Mouse (Mus musculus): ENCODE data around the gene Sds.
A peak's percentile ranks its signal among the peaks of the same experiment; 100 is the strongest.

Gene Sds

DNA sequence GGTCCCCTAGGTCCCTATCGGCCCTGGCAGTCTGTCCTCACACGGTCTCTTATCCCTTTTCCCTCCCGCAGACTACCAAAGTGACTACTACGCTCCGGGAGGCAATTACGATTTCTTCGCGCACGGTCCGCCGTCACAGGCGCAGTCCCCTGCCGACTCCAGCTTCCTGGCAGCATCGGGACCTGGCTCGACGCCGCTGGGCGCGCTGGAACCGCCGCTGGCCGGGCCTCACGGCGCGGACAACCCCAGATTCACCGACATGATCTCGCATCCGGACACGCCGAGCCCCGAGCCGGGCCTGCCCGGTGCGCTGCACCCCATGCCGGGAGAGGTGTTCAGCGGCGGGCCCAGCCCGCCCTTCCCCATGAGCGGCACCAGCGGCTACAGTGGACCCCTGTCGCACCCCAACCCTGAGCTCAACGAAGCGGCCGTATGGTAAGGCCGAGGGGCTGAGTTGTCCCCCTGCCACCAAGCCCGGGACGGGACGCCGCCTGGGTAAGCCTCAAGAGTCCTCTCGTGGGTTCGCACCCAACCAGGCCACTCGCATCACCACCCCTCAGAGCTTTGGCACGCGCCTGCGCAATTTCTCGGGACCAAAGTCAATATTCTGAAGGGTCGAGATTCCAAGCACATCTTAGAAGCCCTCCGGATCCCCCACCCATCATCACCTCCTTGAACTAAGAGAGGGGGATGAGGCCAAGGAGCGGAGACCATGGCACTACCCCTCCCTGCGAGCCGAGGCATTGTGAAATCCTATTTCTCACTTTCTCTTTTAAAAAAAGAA lies 36.2 kb upstream of the Sds start:
- no peak for DNase-seq (ENCODE audit: low read depth in 2 of 2, low spot score in 2 of 2)

DNA sequence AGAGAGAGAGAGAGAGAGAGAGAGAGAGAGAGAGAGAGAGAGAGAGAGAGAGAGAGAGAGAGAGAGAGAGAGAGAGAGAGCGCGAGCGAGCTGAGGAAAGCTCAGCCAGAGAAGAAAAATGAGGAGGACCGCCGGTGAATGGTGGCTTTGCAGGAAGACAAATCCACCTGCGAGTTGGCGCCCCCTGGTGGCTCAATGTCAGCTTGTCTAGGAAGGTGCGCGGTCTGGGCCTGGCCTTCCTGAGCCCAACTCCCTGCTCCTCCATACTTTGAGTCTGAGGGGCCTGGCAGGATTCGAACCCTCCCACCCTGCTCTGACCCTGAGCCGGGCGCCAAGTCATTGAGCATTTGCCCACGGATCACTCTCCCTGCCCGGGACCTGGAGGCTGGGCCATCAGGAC lies 35.6 kb upstream of the Sds start:
- peak; percentile 70 to 77 for DNase-seq (ENCODE audit: low read depth in 2 of 2, low spot score in 2 of 2)

GRCm38 (mm10) chr5:120447305-120447704 lies 29.0 kb upstream of the Sds start:
- no peak for DNase-seq (ENCODE audit: low read depth in 2 of 2, low spot score in 2 of 2)

DNA sequence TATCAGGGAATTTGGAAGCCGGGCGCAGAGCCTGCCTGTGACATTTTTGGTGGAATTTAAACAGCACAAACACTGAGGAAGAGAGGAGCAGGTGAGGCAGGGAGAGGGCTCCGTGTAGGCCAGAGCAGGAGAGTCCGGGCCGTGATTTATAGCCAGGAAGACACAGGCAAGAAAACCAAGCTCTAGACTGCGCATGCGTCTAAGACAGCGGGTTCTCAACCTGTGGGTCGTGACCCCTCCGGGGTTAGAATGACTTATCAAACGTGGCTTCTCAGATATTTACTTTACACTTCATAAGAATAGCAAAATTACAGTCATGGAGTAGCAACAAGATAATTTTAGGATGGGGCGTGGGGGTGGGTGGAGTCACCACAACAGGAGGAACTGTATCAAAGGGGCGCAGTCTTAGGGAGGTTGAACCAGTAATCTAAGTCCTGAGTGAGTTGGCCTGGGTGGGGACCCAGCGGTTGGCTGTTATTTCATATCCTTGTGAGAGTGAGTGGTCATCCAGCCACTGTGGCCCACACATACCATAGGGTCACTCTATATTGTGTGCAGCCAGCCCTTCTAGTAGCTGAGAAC lies 21.5 kb upstream of the Sds start:
- DNase-seq (ENCODE audit: low read depth in 2 of 2, low spot score in 2 of 2): no peak

DNA sequence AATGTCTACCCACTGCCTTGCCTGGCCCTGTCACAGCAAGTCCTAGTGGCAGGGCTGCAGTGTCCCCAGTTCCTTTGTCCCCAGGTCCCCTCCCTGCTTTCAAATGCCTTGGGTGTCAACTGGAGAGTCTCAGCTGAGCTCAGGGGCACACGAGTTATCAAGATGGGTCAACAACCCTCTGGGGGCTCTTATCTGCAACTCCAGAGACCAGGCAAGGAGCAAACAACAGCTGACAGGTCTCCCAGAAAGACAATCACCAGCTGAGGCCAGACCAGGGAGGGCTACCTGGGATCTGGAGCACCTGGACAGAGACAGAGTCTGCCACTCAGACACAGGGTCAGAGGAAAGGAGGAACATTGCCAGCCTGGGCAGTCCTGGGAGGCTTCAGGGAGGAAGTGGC lies 20.1 kb upstream of the Sds start:
- DNase-seq (ENCODE audit: low read depth in 2 of 2, low spot score in 2 of 2): no peak

DNA sequence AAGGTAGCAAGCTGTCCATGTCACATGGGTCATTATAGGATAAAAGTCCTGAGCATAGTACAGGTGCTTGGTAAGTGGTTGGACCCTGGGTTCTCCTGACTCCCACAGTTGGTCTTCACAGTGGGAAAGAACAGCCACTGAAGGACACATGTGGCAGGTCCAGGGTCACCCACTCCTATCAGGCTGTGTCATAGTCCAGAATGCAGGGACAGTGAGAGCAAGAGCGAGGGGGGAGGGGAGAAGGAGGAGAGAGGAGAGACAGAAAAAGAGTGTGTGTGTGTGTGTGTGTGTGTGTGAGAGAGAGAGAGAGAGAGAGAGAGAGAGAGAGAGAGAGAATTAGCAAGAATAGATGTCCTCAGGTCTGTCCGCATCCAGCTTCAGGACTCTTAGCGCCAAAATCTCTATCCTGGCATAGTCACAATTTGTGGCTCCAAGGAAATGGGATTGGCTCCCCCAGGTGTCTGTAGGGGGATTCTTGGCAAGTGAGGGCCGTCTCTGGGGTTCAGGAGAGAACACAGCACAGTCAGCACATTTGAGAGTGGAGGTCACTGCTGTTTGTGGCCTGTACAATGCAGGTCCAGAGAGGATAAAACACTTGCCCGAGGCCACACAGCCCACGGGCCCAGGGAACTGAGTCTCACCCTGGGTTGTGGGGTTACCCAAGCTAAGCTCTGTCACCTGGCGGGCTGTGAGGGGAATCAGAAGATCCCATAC lies 19.3 kb upstream of the Sds start:
- no peak for DNase-seq (ENCODE audit: low read depth in 2 of 2, low spot score in 2 of 2)

DNA sequence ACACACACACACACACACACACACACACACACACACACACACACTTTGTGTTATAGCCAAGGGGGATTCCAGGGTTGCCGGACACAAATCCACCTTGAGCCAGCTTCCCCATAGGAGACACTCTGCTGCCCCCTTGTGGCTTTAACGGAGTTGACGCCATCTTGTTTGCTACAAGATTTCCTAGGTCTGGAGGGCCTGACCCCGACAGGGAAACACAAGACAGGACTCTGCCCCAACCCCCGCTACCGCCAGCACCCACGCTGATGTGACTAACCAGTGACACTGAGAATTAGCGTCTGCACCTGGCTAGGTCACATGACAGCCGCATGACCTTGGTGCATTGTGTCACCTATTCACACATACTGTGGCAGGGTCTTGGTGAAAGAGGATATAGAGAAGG lies 18.7 kb upstream of the Sds start:
- DNase-seq (ENCODE audit: low read depth in 2 of 2, low spot score in 2 of 2): peak; percentile 19 to 45

DNA sequence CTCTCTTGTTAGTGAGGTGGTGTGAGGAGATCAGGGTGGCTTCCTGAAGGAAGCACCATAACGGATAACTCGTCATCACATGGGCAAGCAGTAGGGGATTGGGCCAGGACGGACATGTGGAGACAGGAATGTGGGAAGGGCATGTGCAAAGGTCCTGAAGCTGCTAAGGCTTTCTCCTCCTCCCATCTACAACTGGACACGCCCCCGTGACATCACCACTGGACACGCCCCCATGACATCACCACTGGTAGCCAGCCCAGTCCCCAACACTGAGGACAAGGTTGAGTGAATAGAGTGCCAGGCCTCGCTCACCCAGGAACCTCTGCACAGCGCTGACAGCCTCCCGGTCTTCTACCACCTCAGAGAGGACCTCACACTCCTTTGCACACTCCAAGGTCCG lies 17.2 kb upstream of the Sds start:
- no peak for DNase-seq (ENCODE audit: low read depth in 2 of 2, low spot score in 2 of 2)

GRCm38 (mm10) chr5:120461902-120462301 lies 14.4 kb upstream of the Sds start:
- DNase-seq (ENCODE audit: low read depth in 2 of 2, low spot score in 2 of 2): no peak

- no peak for DNase-seq (ENCODE audit: low read depth in 2 of 2, low spot score in 2 of 2)
Measured at GRCm38 (mm10) chr5:120464321-120464720, 12.0 kb upstream of the Sds start.

- peak; percentile 67 to 68 for DNase-seq (ENCODE audit: low read depth in 2 of 2, low spot score in 2 of 2)
Measured at GRCm38 (mm10) chr5:120465062-120465461, 11.3 kb upstream of the Sds start.

GRCm38 (mm10) chr5:120465860-120466259 lies 10.5 kb upstream of the Sds start:
- DNase-seq (ENCODE audit: low read depth in 2 of 2, low spot score in 2 of 2): no peak

GRCm38 (mm10) chr5:120467026-120467425 lies 9.3 kb upstream of the Sds start:
- DNase-seq (ENCODE audit: low read depth in 2 of 2, low spot score in 2 of 2): no peak

DNA sequence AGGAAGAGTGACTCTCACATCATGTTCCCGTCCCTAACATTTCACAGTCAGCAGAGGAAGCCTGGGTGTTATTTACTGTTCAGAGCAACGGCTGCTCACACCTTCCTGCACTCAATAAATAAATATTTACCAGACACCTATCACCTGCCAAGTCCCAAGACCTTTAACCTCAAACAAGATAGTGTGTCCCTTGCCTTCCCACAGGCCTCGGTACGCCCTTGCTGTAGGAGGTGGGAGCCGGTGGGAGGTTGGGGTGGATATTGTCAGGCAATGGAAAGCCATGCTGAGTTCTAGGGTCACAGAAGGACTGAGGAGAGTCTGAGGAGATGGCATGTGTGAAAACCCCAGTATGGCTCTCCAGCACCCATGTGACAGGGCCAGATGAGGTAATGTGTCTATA lies 8.0 kb upstream of the Sds start:
- DNase-seq (ENCODE audit: low read depth in 2 of 2, low spot score in 2 of 2): no peak

DNA sequence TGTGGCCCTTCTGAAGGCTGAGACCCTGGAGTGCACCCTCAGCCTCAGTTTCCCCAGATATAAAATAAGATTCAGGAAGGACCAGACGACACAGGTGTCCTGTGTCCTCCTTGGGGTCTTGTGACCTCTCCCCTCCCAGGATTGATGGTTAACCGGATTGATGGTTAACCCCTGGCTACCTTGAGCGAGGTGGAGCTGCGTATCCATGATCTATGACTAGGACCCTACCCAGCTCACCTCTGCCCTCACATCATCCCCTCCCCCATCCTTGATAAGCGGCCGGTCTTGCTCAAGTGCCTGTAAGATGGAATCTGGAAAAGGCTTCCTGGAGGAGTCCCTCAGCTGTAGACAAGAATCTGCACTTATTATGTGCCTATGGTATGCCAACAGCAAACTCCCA lies 7.5 kb upstream of the Sds start:
- DNase-seq (ENCODE audit: low read depth in 2 of 2, low spot score in 2 of 2): no peak

DNA sequence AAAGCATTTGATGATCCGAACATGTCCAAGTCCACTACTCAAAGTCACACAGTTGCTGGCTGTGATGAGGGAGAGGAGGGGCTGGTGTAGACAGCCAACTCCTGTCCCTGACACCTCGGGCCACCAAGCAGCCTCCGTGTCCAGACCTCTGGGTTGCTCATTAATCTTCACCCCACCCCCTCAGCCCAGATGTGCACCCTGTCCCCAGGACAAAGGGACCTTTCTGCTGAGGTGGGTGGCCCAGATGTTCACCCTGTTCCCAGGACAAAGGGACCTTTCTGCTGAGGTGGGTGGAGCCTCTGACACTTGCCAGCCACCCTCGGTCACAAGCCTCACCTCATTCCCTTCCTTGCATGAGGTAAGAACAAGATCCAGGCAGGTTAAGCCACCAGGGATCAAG lies 4.8 kb upstream of the Sds start:
- no peak for DNase-seq (ENCODE audit: low read depth in 2 of 2, low spot score in 2 of 2)

- DNase-seq (ENCODE audit: low read depth in 2 of 2, low spot score in 2 of 2): no peak
Measured at GRCm38 (mm10) chr5:120472770-120473169, 3.6 kb upstream of the Sds start, which contains the start of gene Sdsl. Gene Sdsl (minus strand): TSS chr5:120472810.

- no peak for DNase-seq (ENCODE audit: low read depth in 2 of 2, low spot score in 2 of 2)
Measured at GRCm38 (mm10) chr5:120473361-120473760, 3.0 kb upstream of the Sds start.

- no peak for DNase-seq (ENCODE audit: low read depth in 2 of 2, low spot score in 2 of 2)
Measured at GRCm38 (mm10) chr5:120475861-120476260, 465 bp upstream of the Sds start.

DNA sequence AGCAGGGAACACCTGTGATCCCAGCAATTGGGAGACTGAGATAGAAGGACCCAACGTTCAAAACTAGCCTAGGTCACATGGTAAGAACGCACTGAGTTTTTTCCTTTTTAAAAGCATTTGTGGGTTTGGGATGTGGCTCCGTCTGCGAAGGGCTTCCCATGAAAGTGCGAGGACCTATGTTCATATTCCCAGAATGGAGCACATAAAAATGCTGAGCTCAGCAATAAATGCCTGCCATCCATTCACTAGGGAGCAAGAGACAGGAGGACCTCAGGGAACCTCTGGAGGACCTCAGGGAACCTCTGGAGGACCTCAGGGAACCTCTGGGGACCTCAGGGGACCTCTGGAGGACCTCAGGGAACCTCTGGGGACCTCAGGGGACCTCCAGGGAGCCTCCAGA lies 1.7 kb downstream of the Sds start:
- no peak for DNase-seq (ENCODE audit: low read depth in 2 of 2, low spot score in 2 of 2)

DNA sequence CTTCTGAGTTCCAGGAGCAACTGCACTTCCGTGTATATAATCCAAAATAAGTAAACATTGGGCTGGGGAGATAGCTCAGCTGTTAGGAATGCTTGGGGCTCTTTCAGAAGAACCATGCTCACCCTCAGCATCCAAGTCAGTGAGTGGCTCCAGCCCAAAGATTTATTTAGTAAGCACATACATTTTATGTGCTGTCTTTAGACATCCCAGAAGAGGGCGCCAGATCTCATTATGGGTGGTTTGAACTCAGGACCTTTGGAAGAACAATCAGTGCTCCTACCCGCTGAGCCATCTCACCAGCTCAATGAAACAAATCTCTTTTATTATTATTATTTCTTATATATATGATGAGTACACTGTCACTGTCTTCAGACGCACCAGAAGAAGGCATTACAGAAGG lies 3.2 kb downstream of the Sds start:
- no peak for DNase-seq (ENCODE audit: low read depth in 2 of 2, low spot score in 2 of 2)

- no peak for DNase-seq (ENCODE audit: low read depth in 2 of 2, low spot score in 2 of 2)
Measured at GRCm38 (mm10) chr5:120481205-120481604, 4.9 kb downstream of the Sds start.
